Mouse (Mus musculus) neural tube, embryonic 11.5 days (tissue): ENCODE measurements around the gene Nhp2. TPM values are rescaled to one million over a fixed set of nuclear protein-coding genes. Genes with fewer than 3 reads are reported as not detected.

Source experiments
- ATAC-seq: fragments of 200-750 bp; cut with Nextera tagmentation; 2 replicates; pipeline ENCODE4 v1.8.0; 2017; ENCODE audit warnings: moderate number of reproducible peaks, mild to moderate bottlenecking, moderate TSS enrichment, moderate library complexity; ENCODE audit not compliant: insufficient read depth, low FRiP score, low TSS enrichment
- DNase-seq: peaks from one replicate; pipeline ENCODE4 v3.0.0-alpha.2; 2015; ENCODE audit warnings: low spot score
- H3K27ac ChIP-seq: fragments of 300-500 bp; sonication (generic); 2 replicates; pipeline ENCODE4 v1.5.1; 2014; ENCODE audit warnings: low read depth, mild to moderate bottlenecking, low read length
- H3K27me3 ChIP-seq: fragments of 300-500 bp; sonication (generic); 2 replicates; pipeline ENCODE4 v1.6.1; 2014; ENCODE audit warnings: mild to moderate bottlenecking, low read length, mixed read lengths; ENCODE audit not compliant: control insufficient read depth, insufficient read depth
- H3K36me3 ChIP-seq: fragments of 300-500 bp; sonication (generic); 2 replicates; pipeline ENCODE4 v1.6.1; 2014; ENCODE audit warnings: mild to moderate bottlenecking, low read length, moderate library complexity, mixed read lengths; ENCODE audit not compliant: control insufficient read depth, insufficient read depth
- H3K4me1 ChIP-seq: fragments of 300-500 bp; sonication (generic); 2 replicates; pipeline ENCODE4 v1.6.1; 2014; ENCODE audit warnings: low read length, mixed read lengths; ENCODE audit not compliant: control insufficient read depth, insufficient read depth
- H3K4me2 ChIP-seq: fragments of 300-500 bp; sonication (generic); 2 replicates; pipeline ENCODE4 v1.6.1; 2014; ENCODE audit warnings: low read depth, mild to moderate bottlenecking, moderate library complexity
- H3K4me3 ChIP-seq: fragments of 300-500 bp; sonication (generic); 2 replicates; pipeline ENCODE4 v1.5.1; 2014; ENCODE audit warnings: low read depth, low read length
- H3K9ac ChIP-seq: fragments of 300-500 bp; sonication (generic); 2 replicates; pipeline ENCODE4 v1.6.1; 2014; ENCODE audit warnings: mild to moderate bottlenecking, low read length
- H3K9me3 ChIP-seq: fragments of 300-500 bp; sonication (generic); 2 replicates; pipeline ENCODE4 v1.6.1; 2016; ENCODE audit warnings: low read length; ENCODE audit not compliant: control insufficient read depth
- WGBS: fragments of 180-500 bp; shearing (Covaris S2); extraction: QIAGEN DNeasy Blood & Tissue Kit; methylation state at CpG from one replicate; pipeline ENCODE4 v1.1.7; 2014; 5-methylcytosine and 5-hydroxymethylcytosine counted together
- polyA plus RNA-seq: library from polyadenylated mRNA; unstranded; fragments of >200 nt; fragmentation: Nextera tagmentation; extraction: Ambion mirVana; gene quantifications from 2 replicates; pipeline ENCODE4 v1.2.1, GENCODE M21; 2014

Gene Nhp2
- polyA plus RNA-seq, 1 experiment from 2014 or later: 155 TPM

DNA sequence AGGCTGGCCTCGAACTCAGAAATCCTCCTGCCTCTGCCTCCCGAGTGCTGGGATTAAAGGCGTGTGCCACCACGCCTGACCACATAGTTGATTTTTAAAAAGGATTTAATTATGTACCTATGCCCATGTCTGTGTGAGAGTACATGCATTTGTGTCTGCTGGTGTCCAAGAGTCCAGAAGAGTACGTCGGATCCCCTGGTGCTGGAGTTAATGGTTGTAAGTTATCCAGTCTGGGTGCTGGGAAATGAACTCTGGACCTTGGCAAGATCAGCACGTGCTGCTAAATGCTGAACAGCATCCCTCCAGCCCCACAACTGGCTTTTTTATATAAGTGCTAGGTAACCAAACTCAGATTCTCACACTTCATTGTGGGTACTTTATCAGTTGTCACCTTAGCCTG is 51.3 kb downstream of the Nhp2 start:
- no peaks in the 10 kb centered on the region for H3K9me3 ChIP-seq
- no peak overlapping the region for H3K4me3 ChIP-seq
- no peaks in the 10 kb centered on the region for H3K27me3 ChIP-seq
- H3K36me3 ChIP-seq: no peaks in the 10 kb centered on the region
- WGBS: 93% methylated on average over 7 of the region's 7 CpGs
- H3K4me1 ChIP-seq: no peaks in the 10 kb centered on the region
- no peak overlapping the region for H3K27ac ChIP-seq
- no peak overlapping the region for H3K9ac ChIP-seq
- DNase-seq (no peak), ATAC-seq (no peak)
- H3K4me2 ChIP-seq: no peak overlapping the region

DNA sequence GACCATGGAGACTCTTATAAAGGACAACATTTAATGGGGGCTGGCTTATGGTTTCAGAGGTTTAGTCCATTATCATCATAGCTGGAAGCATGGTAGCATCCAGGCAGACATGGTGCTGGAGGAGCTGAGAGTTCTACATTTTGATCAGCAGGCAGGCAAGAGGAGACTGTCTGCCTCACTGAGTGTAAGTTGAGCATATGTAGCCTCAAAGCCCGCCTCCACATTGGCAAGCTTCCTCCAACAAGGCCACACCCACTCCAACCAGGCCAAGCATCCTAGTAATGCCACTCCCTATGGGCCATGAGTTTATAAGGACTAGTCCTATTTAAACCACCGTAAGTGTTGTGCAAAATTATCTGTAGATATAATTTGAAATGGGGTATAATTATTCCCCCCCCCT is 51.8 kb downstream of the Nhp2 start:
- no peak overlapping the region for H3K4me2 ChIP-seq
- H3K9ac ChIP-seq: no peak overlapping the region
- ATAC-seq (no peak), DNase-seq (no peak)
- 70% methylated on average over 2 of the region's 2 CpGs for WGBS
- H3K4me1 ChIP-seq: no peaks in the 10 kb centered on the region
- no peak overlapping the region for H3K27ac ChIP-seq
- H3K36me3 ChIP-seq: no peaks in the 10 kb centered on the region
- H3K4me3 ChIP-seq: no peak overlapping the region
- no peaks in the 10 kb centered on the region for H3K27me3 ChIP-seq
- no peaks in the 10 kb centered on the region for H3K9me3 ChIP-seq

DNA sequence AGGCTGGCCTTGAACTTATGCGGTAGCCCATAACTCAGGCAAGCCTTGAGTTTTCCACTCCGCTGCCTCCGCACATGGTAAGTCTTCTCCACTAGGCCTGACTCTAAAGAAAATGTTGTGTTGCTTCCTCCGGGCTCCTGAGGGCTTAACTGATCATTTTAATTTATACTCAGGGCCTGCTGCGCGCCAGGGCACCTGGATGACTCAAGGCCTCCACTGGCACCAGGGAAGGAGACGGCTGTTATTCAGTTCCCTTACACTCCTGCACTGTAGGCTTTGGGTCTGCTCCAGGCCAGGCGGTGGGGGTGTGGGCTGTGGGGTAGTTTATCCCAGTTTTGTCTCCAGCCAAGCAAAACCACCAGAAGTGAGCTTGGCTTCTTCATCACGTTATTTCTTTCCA is 53.8 kb downstream of the Nhp2 start:
- no peak overlapping the region for H3K27ac ChIP-seq
- no peaks in the 10 kb centered on the region for H3K27me3 ChIP-seq
- no peak overlapping the region for H3K9ac ChIP-seq
- no peak for ATAC-seq
- no peak for DNase-seq
- H3K36me3 ChIP-seq: no peaks in the 10 kb centered on the region
- no peak overlapping the region for H3K4me2 ChIP-seq
- H3K4me1 ChIP-seq: no peaks in the 10 kb centered on the region
- 87% methylated on average over 9 of the region's 9 CpGs for WGBS
- no peak overlapping the region for H3K4me3 ChIP-seq
- no peaks in the 10 kb centered on the region for H3K9me3 ChIP-seq

Other genes starting within 250 kb of the Nhp2 start
- gene Phykpl, start 35.0 kb upstream of the Nhp2 start, polyA plus RNA-seq: 10.1 and 11.0 TPM in 2 replicates
- gene Hnrnpab, start 12.9 kb upstream of the Nhp2 start, polyA plus RNA-seq: 764 and 777 TPM in 2 replicates
- 51.2 and 52.6 TPM in 2 replicates for gene Rmnd5b, start 16.2 kb downstream of the Nhp2 start, polyA plus RNA-seq
- 12.2 and 13.5 TPM in 2 replicates for gene N4bp3, start 31.1 kb downstream of the Nhp2 start, polyA plus RNA-seq
- 0.74 and 1.4 TPM in 2 replicates for gene D930048N14Rik, start 31.2 kb downstream of the Nhp2 start, polyA plus RNA-seq
- 88.7 and 99.1 TPM in 2 replicates for gene 0610009B22Rik, start 69.1 kb downstream of the Nhp2 start, polyA plus RNA-seq
- 14.1 and 14.9 TPM in 2 replicates for gene Sec24a, start 143.9 kb downstream of the Nhp2 start, polyA plus RNA-seq
- 124 and 126 TPM in 2 replicates for gene Sar1b, start 144.0 kb downstream of the Nhp2 start, polyA plus RNA-seq
- 0.07 and 0.16 TPM in 2 replicates for gene Jade2, start 237.9 kb downstream of the Nhp2 start, polyA plus RNA-seq